Mouse (Mus musculus): ENCODE measurements around the gene Clec12b. TPM values are rescaled to one million over a fixed set of nuclear protein-coding genes. Genes with fewer than 3 reads are reported as not detected.

The Clec12b gene
- polyA plus RNA-seq, 1 experiment = 0.06 TPM

DNA sequence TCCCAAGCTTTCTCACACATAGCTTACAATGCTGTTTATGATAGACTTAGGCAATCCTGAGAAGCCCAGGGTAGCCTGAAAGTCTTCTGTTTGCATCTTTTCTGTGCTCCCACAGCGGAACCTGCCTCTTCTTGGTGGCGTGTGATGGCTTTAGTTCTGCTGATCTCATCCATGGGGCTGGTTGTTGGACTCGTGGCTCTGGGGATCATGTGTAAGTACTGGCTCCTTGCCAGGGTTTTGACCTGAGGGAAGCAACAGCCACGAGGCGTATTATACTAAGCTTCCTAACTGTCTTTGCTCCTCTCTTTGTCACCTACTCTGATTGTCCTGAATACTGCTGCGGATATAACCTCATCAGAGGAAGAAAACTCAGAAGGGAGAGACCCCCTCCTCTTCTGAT is 14.3 kb upstream of the Clec12b start:
- DNase-seq = peak; percentile 77
- WGBS = 36% methylated on average over 6 of the region's 6 CpGs
- H3K36me3 ChIP-seq (ENCODE audit: control insufficient read depth, insufficient read depth, low read length) = no peaks in the 10 kb centered on the region
- TF ChIP-seq CTCF (conservative IDR thresholded peaks at IDR 0.05; ENCODE audit: insufficient read depth, insufficient read length, low read depth, low read length) (no peak), POLR2A (IDR thresholded peaks at IDR 0.05; ENCODE audit: low read depth, low read length) (no peak)
- no peak overlapping the region for H3K27ac ChIP-seq (ENCODE audit: insufficient read depth, low read depth, low read length)
- peaks cover 9% of the 10 kb centered on the region; the same call in 1 of the 2 replicates for H3K4me1 ChIP-seq (ENCODE audit: control insufficient read depth, insufficient read depth, low read length)
- H3K4me3 ChIP-seq (ENCODE audit: insufficient read depth, low read depth, low read length) = no peak overlapping the region
- no peaks in the 10 kb centered on the region for H3K27me3 ChIP-seq (replicated peaks; ENCODE audit: control insufficient read depth, insufficient read depth, low read length)

DNA sequence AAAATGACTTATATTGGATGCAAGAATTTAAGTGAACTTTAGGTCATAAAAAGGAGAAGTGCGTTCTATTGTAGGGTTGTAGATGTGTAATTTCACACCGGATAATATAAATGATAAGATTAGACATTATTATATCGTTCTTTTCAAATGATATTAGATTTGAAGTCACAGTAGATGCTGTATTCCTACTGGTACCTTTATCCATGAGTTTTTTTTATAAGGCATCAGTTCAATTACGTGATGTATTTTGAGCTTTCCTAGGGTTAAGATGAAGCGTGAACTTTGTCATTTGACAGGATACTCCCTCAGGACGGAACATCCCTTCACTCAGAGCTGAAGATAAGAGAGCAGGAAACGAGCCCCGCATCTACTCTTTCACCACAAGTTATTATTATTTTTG is 11.3 kb upstream of the Clec12b start, which contains the start of gene Clec1b:
TSS of gene Clec1b (plus strand) at position 301 of the 400 bp plus-strand sequence.
- Histone ChIP-seq H3K4me3 (ENCODE audit: insufficient read depth, low read depth, low read length) (no peak within 1 kb of the TSS), H3K36me3 (ENCODE audit: control insufficient read depth, insufficient read depth, low read length) (no peaks in the 10 kb centered on the region), H3K27ac (ENCODE audit: insufficient read depth, low read depth, low read length) (no peak within 1 kb of the TSS), H3K4me1 (ENCODE audit: control insufficient read depth, insufficient read depth, low read length) (peaks cover 9% of the 10 kb centered on the region; the same call in 1 of the 2 replicates), H3K27me3 (replicated peaks; ENCODE audit: control insufficient read depth, insufficient read depth, low read length) (no peaks in the 10 kb centered on the region)
- no peak for TF ChIP-seq CTCF (conservative IDR thresholded peaks at IDR 0.05; ENCODE audit: insufficient read depth, insufficient read length, low read depth, low read length)
- no peak for TF ChIP-seq POLR2A (IDR thresholded peaks at IDR 0.05; ENCODE audit: low read depth, low read length)
- 75% methylated on average over 8 of the region's 8 CpGs for WGBS
- DNase-seq = no peak

DNA sequence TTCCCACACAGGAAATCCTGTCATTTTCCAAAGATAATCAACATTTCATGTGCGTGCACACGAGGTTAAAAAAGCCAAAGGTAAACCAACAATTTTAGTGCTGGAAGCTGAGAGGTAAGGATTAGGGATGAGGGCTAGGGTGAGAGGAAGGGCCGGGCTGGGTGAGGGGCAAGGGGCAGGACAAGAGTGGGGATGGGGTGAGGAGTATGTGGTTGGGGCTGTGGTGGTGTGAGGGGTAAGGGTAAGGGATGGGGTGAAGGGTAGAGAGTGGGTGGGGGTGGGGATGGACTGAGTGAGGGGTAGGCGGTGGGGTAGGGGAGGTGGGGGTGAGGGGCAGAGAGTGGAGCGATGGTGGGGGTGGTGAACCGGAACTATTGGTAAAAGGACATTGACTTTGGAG is 8.1 kb upstream of the Clec12b start:
- Histone ChIP-seq H3K4me3 (ENCODE audit: insufficient read depth, low read depth, low read length) (no peak overlapping the region), H3K4me1 (ENCODE audit: control insufficient read depth, insufficient read depth, low read length) (peaks cover 3% of the 10 kb centered on the region; the same call in 1 of the 2 replicates), H3K27me3 (replicated peaks; ENCODE audit: control insufficient read depth, insufficient read depth, low read length) (no peaks in the 10 kb centered on the region), H3K27ac (ENCODE audit: insufficient read depth, low read depth, low read length) (no peak overlapping the region), H3K36me3 (ENCODE audit: control insufficient read depth, insufficient read depth, low read length) (no peaks in the 10 kb centered on the region)
- WGBS = 63% methylated on average over 6 of the region's 6 CpGs
- no peak for DNase-seq
- TF ChIP-seq POLR2A (IDR thresholded peaks at IDR 0.05; ENCODE audit: low read depth, low read length) (no peak), CTCF (conservative IDR thresholded peaks at IDR 0.05; ENCODE audit: insufficient read depth, insufficient read length, low read depth, low read length) (no peak)

DNA sequence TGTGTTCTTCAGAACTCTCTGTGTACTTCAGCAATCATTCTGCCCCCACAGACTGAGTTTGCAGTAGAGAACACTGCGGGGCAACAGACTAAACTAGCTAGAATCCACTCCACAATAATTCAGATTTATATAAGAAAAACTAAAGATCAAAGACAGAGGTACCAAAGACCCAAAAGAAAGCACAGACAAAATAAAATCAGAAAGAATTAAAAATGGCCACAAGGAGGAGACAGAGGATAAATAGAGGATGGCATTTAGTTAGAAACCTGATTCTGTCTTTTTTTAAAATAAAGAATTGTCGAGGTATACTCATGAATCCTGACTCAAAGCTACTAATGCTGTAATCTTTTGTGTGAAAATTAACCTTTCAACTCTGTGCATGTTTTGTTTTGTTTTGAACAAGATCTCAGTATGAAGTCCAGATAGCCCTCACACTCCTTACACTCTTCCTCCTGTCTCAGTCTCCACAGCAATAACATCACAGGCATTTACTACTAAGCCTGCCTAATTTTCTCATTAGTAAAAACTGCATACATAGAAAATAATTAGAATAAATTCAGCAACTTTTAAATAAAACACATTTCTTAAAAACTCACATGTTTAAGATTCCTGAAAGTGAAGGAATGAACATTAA is 7.5 kb upstream of the Clec12b start:
- WGBS = 14% methylated on average over 2 of the region's 2 CpGs

DNA sequence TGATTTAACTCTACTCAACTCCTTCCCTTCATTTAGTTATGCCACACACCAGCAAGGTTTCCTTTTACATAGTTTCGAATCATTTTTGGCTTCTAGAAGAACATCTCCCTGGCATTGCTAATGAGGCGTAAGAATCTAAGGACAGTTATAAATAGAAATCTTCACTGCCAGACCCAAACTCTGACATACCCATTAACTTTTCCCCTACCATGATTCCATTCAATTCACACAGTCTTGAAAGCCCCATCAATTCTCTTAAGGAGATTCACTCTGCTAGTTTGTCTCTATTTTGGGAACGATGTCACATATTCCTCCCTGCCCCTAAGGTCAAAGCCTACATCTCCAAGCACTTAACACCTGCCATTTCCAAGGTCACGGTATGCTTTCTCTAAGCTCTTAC is 674 bp downstream of the Clec12b start:
- TF ChIP-seq POLR2A (IDR thresholded peaks at IDR 0.05; ENCODE audit: low read depth, low read length) = no peak
- TF ChIP-seq CTCF (conservative IDR thresholded peaks at IDR 0.05; ENCODE audit: insufficient read depth, insufficient read length, low read depth, low read length) = no peak
- H3K27me3 ChIP-seq (replicated peaks; ENCODE audit: control insufficient read depth, insufficient read depth, low read length) = no peaks in the 10 kb centered on the region
- H3K4me3 ChIP-seq (ENCODE audit: insufficient read depth, low read depth, low read length) = no peak overlapping the region
- H3K27ac ChIP-seq (ENCODE audit: insufficient read depth, low read depth, low read length) = no peak overlapping the region
- 71% methylated on average over 4 of the region's 4 CpGs for WGBS
- peaks cover 4% of the 10 kb centered on the region; the same call in 1 of the 2 replicates for H3K4me1 ChIP-seq (ENCODE audit: control insufficient read depth, insufficient read depth, low read length)
- DNase-seq = no peak
- no peaks in the 10 kb centered on the region for H3K36me3 ChIP-seq (ENCODE audit: control insufficient read depth, insufficient read depth, low read length)

More for the DNA sequence above, 7.5 kb upstream of the Clec12b start:
- H3K4me1 ChIP-seq (ENCODE audit: control insufficient read depth, insufficient read depth, low read length) = peaks cover 2% of the 10 kb centered on the region; the same call in 1 of the 2 replicates
- no peak overlapping the region for H3K27ac ChIP-seq (ENCODE audit: insufficient read depth, low read depth, low read length)
- TF ChIP-seq POLR2A (IDR thresholded peaks at IDR 0.05; ENCODE audit: low read depth, low read length) = no peak
- TF ChIP-seq CTCF (conservative IDR thresholded peaks at IDR 0.05; ENCODE audit: insufficient read depth, insufficient read length, low read depth, low read length) = peak; percentile 37; the same call in 1 of the 2 replicates
- peak; percentile 50 for DNase-seq
- no peaks in the 10 kb centered on the region for H3K36me3 ChIP-seq (ENCODE audit: control insufficient read depth, insufficient read depth, low read length)
- H3K4me3 ChIP-seq (ENCODE audit: insufficient read depth, low read depth, low read length) = no peak overlapping the region
- no peaks in the 10 kb centered on the region for H3K27me3 ChIP-seq (replicated peaks; ENCODE audit: control insufficient read depth, insufficient read depth, low read length)

DNA sequence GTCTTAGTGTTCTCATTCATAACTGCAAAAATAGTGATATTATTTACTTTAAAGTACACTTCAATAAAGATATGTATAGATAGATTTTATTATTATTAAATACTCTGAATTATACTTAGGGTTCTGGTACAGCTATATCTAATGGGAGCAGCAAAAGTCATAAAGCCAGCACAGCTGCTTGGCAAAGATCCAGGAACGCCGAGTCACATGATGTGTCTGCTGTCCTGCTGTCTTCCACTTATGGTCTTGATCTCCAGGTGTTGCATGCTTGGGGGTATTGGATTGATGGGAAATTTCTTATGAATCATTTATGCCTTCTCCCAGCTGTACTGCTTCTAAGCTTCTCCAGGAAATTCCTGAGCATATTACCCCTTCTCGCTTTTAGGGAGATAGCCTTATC is 2.2 kb downstream of the Clec12b start:
- no peak for DNase-seq
- H3K27ac ChIP-seq (ENCODE audit: insufficient read depth, low read depth, low read length) = no peak overlapping the region
- peaks cover 4% of the 10 kb centered on the region; the same call in 1 of the 2 replicates for H3K4me1 ChIP-seq (ENCODE audit: control insufficient read depth, insufficient read depth, low read length)
- H3K27me3 ChIP-seq (replicated peaks; ENCODE audit: control insufficient read depth, insufficient read depth, low read length) = no peaks in the 10 kb centered on the region
- TF ChIP-seq CTCF (conservative IDR thresholded peaks at IDR 0.05; ENCODE audit: insufficient read depth, insufficient read length, low read depth, low read length) = no peak
- TF ChIP-seq POLR2A (IDR thresholded peaks at IDR 0.05; ENCODE audit: low read depth, low read length) = no peak
- WGBS = 51% methylated on average over 3 of the region's 3 CpGs
- no peaks in the 10 kb centered on the region for H3K36me3 ChIP-seq (ENCODE audit: control insufficient read depth, insufficient read depth, low read length)
- no peak overlapping the region for H3K4me3 ChIP-seq (ENCODE audit: insufficient read depth, low read depth, low read length)

DNA sequence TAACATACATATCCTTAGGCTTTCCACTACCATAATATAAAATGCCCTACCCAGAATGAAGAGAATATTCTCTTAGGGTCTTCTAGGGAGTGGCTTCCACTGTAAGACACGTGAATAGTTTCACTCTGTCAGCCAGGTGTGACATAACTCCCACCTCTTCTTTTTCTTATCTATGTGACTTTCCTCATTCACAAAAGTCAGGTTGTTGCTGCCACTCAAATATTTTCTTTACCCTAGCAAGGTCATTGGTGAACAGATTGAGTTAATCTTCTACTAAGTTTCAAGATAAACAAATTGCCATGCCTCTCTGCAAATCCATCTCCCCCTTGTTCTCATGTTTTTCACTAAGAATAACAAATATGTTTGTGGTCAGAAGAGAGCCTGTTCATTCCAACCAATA is 3.9 kb downstream of the Clec12b start:
- TF ChIP-seq CTCF (conservative IDR thresholded peaks at IDR 0.05; ENCODE audit: insufficient read depth, insufficient read length, low read depth, low read length) (no peak), POLR2A (IDR thresholded peaks at IDR 0.05; ENCODE audit: low read depth, low read length) (no peak)
- Histone ChIP-seq H3K4me1 (ENCODE audit: control insufficient read depth, insufficient read depth, low read length) (peaks cover 4% of the 10 kb centered on the region; the same call in 1 of the 2 replicates), H3K27ac (ENCODE audit: insufficient read depth, low read depth, low read length) (no peak overlapping the region; the same call in 1 of the 2 replicates), H3K27me3 (replicated peaks; ENCODE audit: control insufficient read depth, insufficient read depth, low read length) (no peaks in the 10 kb centered on the region), H3K4me3 (ENCODE audit: insufficient read depth, low read depth, low read length) (no peak overlapping the region), H3K36me3 (ENCODE audit: control insufficient read depth, insufficient read depth, low read length) (no peaks in the 10 kb centered on the region)
- peak; percentile 26 for DNase-seq
- 37% methylated on average over 1 of the region's 1 CpGs for WGBS

Measured in kidney, adult 2 months (tissue).